Mouse (Mus musculus): ENCODE measurements around the gene Il1rapl1.

Gene Il1rapl1

GRCm38 (mm10) chrX:87507997-87508396 lies 607.4 kb downstream of the Il1rapl1 start:
- no peak for DNase-seq

GRCm38 (mm10) chrX:87502604-87503003 lies 612.8 kb downstream of the Il1rapl1 start:
- DNase-seq, result no peak

- DNase-seq, result no peak
These were observed 632.0 kb downstream of the Il1rapl1 start for GRCm38 (mm10) chrX:87483416-87483815.

GRCm38 (mm10) chrX:87238191-87238590 lies 877.3 kb downstream of the Il1rapl1 start:
- DNase-seq, result peak; percentile 92

- no peak for DNase-seq
These were observed 890.2 kb downstream of the Il1rapl1 start for GRCm38 (mm10) chrX:87225280-87225679.

GRCm38 (mm10) chrX:87002296-87002695 lies 1113.1 kb downstream of the Il1rapl1 start:
- no peak for DNase-seq

DNA sequence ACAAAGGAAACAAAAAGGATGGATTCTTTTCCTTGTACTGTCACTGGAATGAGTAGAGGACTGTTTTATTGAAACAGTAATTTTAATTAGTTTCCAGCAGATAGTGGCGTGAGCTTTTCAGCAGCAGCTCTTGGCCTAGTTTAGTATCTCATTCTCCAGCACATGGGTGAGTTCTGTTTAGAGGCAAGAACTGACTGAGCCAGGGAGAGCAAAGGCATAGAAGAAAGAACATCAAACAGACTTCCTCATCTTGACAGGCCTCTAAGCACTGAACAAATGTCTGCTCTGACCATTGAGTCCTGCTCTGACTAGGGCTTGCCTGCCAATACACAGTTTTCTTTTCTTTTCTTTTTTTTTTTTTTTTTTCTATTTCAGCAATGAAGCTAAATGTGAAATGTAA lies 1160.3 kb downstream of the Il1rapl1 start:
- DNase-seq, result no peak

DNA sequence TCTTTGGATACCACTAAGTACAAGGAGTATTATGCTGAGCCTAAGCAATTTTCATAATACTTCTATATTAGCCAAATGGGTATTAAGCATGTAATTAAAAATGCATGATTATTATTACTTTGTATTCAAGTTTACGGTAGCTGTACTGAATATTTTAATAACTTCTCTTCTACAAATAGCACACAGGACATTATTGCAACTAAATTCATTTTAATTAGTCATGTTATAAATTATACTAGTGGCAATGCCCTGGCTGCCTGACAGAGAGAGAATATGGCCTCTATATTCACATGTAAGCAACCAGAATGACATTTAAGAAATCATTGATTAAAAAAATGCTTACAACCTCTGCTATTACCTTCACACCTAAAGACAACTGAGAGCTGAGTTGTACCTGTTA lies 1160.8 kb downstream of the Il1rapl1 start:
- no peak for DNase-seq

- no peak for DNase-seq
These were observed 1164.5 kb downstream of the Il1rapl1 start for GRCm38 (mm10) chrX:86950940-86951339.

DNA sequence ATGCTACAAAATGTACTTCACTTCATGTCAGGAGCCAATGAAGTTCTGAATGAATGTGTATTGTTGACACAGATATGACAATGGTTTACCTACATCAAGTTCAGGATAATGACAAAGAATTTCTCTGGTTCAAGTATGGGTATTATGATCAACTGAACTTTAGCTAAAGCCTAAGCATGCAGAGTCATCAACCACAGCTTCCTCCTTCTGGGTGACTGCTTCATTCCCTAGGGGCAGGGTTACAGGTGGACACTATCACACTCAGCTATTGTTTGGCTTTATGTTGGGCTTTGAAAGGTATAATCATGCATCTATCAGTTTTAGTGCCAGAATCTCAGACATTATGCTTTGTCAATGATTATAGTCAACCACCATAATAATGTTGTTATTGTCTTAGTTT lies 1166.3 kb downstream of the Il1rapl1 start:
- no peak for DNase-seq

DNA sequence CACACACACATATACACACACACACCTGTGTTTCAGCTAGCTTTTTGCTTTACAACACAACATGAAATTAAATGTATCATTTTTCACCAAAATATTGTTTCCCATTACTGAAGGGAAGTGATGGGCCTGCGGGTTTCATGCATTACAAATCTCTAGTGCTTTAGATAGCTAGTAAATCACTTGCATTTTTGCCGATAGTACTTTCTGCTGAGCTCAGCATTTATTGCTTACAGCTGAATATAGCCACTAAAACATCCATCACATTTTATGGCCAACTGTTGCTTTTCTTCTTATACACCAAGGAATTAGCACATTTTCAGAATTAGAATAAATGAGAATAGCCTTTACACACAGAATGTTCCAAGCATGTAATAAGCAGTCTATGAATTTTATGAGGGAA lies 1260.6 kb downstream of the Il1rapl1 start:
- no peak for DNase-seq

DNA sequence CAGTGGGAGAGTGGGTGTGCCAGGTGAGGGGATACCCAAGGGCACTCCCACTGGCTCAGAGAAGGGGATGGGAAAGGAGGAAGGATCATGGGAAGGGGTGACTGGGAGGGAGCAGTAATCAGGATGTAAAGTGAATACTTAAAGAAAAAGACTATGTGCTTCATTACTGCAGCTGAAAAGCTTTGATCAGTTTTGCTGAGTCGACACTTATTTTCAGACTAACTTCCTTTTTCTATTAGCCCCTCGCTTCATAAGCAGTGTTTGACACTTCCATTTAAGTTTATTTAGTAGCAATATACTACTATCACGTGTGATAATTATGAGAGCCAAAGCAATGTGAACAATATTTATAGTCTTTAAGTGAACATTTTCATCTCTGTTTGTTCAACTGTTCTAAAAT lies 1307.2 kb downstream of the Il1rapl1 start:
- no peak for DNase-seq

GRCm38 (mm10) chrX:86802725-86803124 lies 1312.7 kb downstream of the Il1rapl1 start:
- no peak for DNase-seq

- no peak for DNase-seq
These were observed 1386.6 kb downstream of the Il1rapl1 start for GRCm38 (mm10) chrX:86728803-86729202.
